Mouse (Mus musculus) hindbrain, embryonic 13.5 days (tissue): ENCODE results near the gene Ehd1. TPM values are rescaled to one million over a fixed set of nuclear protein-coding genes. Genes with fewer than 3 reads are reported as not detected.
A peak's percentile ranks its signal among the peaks of the same experiment; 100 is the strongest.
"Not testable (repeated sequence)": the region's sequence is repeated elsewhere in the genome, so short reads cannot be mapped to it uniquely, and the experiment has no call there.

Experiments
- ATAC-seq: fragments of 200-750 bp; cut with Nextera tagmentation; 2 replicates; pipeline ENCODE4 v1.8.0; 2017; ENCODE audit warnings: moderate TSS enrichment; ENCODE audit not compliant: low FRiP score
- H3K27ac ChIP-seq: fragments of 300-500 bp; sonication (generic); 2 replicates; pipeline ENCODE4 v1.5.1; 2015; ENCODE audit warnings: inconsistent platforms, mild to moderate bottlenecking, moderate library complexity
- H3K27me3 ChIP-seq: fragments of 300-500 bp; sonication (generic); 2 replicates; pipeline ENCODE4 v1.6.1; 2015; ENCODE audit warnings: mild to moderate bottlenecking, inconsistent platforms
- H3K36me3 ChIP-seq: fragments of 300-500 bp; sonication (generic); 2 replicates; pipeline ENCODE4 v1.6.1; 2015; ENCODE audit warnings: mild to moderate bottlenecking, inconsistent platforms
- H3K4me1 ChIP-seq: fragments of 300-500 bp; sonication (generic); replicated peaks from 2 replicates; pipeline ENCODE4 v1.6.1; 2015; ENCODE audit warnings: inconsistent platforms
- H3K4me2 ChIP-seq: fragments of 300-500 bp; sonication (generic); 2 replicates; pipeline ENCODE4 v1.6.1; 2015; ENCODE audit warnings: inconsistent platforms, mild to moderate bottlenecking, moderate library complexity
- H3K4me3 ChIP-seq: fragments of 300-500 bp; sonication (generic); 2 replicates; pipeline ENCODE4 v1.5.1; 2015; ENCODE audit warnings: mild to moderate bottlenecking, inconsistent platforms
- H3K9ac ChIP-seq: fragments of 300-500 bp; sonication (generic); 2 replicates; pipeline ENCODE4 v1.6.1; 2015; ENCODE audit warnings: mild to moderate bottlenecking, inconsistent platforms
- H3K9me3 ChIP-seq: fragments of 300-500 bp; sonication (generic); 2 replicates; pipeline ENCODE4 v1.6.1; 2016; ENCODE audit warnings: inconsistent platforms
- WGBS: fragments of 180-500 bp; shearing (Covaris S2); methylation state at CpG from one replicate; pipeline ENCODE4 v1.1.7; 2015; 5-methylcytosine and 5-hydroxymethylcytosine counted together
- polyA plus RNA-seq: library from polyadenylated mRNA; unstranded; fragments of >200 nt; fragmentation: Nextera tagmentation; extraction: Ambion mirVana; gene quantifications from 2 replicates; pipeline ENCODE4 v1.2.1, GENCODE M21; 2015

Gene Ehd1
- polyA plus RNA-seq, 1 experiment from 2014 or later = 86.8 TPM

DNA sequence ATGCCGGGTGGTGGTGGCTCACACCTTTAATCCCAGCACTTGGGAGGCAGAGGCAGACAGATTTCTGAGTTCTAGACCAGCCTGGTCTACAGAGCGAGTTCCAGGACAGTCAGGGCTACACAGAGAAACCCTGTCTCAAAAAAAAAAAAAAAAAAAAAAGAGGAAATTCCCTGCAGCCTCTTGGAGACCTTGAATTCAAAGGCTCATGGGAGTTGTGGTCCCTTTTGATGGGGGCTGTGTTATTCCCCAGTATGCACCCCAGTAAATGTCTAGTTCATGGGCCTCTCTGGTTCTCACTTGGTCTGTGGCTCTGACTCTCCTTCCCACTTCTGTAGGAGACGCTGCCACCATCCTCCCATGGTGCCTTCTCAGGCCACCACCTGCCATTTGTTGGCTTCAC lies 35.3 kb downstream of the Ehd1 start:
- H3K27ac ChIP-seq, H3K9ac ChIP-seq, H3K4me3 ChIP-seq, H3K9me3 ChIP-seq, H3K4me2 ChIP-seq, ATAC-seq, H3K27me3 ChIP-seq, H3K4me1 ChIP-seq: not testable (repeated sequence)
- WGBS = 94% methylated on average over 3 of the region's 3 CpGs
- H3K36me3 ChIP-seq = peaks cover 46% of the 10 kb centered on the region

DNA sequence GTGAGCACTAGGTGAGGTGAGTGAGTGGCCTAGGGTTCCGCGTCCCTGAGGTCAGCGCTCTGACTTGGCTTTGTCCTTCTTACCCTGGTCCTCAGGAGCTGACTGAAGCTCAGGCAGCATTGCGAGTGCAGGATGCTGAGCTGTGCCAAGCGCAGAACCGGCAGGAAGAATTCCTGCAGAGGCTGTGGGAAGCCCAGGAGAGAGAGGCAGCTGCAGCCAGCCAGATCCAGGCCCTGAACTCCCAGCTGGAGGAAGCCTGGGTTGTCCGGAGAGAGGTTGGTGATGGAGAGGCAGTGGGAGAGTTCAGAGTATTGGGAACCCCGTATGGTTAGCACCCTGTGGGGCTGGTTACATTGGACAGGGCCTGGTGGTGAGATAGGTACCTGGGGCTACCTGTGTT lies 37.3 kb downstream of the Ehd1 start:
- Histone ChIP-seq H3K27me3 (no peaks in the 10 kb centered on the region), H3K4me2 (no peak overlapping the region), H3K27ac (no peak overlapping the region), H3K4me3 (no peak overlapping the region), H3K9ac (no peak overlapping the region), H3K36me3 (peaks cover 66% of the 10 kb centered on the region), H3K4me1 (no peaks in the 10 kb centered on the region), H3K9me3 (no peaks in the 10 kb centered on the region)
- ATAC-seq = no peak
- WGBS = 89% methylated on average over 8 of the region's 8 CpGs

DNA sequence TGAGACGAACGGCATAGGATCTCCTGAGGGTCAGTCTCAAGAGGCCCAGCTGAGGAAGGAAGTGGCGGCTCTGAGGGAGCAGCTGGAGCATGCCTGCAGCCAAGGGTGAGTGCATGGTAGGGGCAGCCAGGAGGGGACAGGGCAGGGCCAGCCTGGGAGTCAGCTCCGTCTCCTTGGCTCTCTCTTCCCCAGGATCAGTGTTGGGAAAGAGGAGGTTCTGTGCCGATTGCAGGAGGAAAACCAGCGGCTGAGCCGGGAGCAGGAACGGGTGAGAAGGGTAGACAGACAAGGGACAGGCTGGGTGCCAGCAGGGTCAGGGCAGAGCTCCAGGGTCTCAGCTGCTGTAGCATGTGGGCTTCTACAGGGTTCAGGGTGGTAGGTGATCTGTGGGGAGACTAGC lies 38.0 kb downstream of the Ehd1 start:
- H3K9ac ChIP-seq = no peak overlapping the region; the same call in 1 of the 2 replicates
- WGBS = 89% methylated on average over 8 of the region's 8 CpGs
- no peak for ATAC-seq
- H3K27ac ChIP-seq = no peak overlapping the region
- no peak overlapping the region for H3K4me2 ChIP-seq
- peaks cover 68% of the 10 kb centered on the region for H3K36me3 ChIP-seq
- H3K4me3 ChIP-seq = no peak overlapping the region
- H3K9me3 ChIP-seq = no peaks in the 10 kb centered on the region
- H3K27me3 ChIP-seq = no peaks in the 10 kb centered on the region
- no peaks in the 10 kb centered on the region for H3K4me1 ChIP-seq

DNA sequence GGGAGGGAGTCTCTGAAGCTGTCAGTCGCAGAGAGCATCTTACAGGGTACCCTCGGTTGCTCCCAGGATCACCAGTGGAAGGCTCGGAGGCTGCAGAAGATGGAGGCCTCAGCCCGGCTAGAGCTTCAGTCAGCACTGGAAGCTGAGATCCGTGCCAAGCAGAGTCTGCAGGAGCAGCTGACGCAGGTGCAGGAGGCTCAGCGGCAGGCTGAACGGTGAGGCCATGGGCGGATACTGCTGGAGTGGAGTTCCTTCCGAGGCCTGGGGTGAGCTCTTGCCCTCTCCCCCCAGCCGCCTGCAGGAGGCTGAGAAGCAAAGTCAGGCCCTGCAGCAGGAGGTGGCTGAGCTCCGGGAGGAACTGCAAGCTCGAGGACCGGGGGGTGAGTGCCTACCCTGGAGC lies 39.0 kb downstream of the Ehd1 start:
- peaks cover 68% of the 10 kb centered on the region for H3K36me3 ChIP-seq
- H3K27ac ChIP-seq = no peak overlapping the region
- H3K4me3 ChIP-seq = no peak overlapping the region
- ATAC-seq = no peak
- peak overlapping the region; percentile 13; the same call in 1 of the 2 replicates for H3K9ac ChIP-seq
- WGBS = 77% methylated on average over 14 of the region's 14 CpGs
- no peaks in the 10 kb centered on the region for H3K27me3 ChIP-seq
- H3K4me2 ChIP-seq = no peak overlapping the region
- H3K4me1 ChIP-seq = no peaks in the 10 kb centered on the region
- no peaks in the 10 kb centered on the region for H3K9me3 ChIP-seq

GRCm38 (mm10) chr19:6318145-6318544 lies 41.6 kb downstream of the Ehd1 start:
- Histone ChIP-seq H3K4me1 (no peaks in the 10 kb centered on the region), H3K36me3 (peaks cover 67% of the 10 kb centered on the region), H3K9me3 (no peaks in the 10 kb centered on the region), H3K9ac (peak overlapping the region; percentile 13; the same call in 1 of the 2 replicates), H3K4me2 (no peak overlapping the region), H3K27me3 (no peaks in the 10 kb centered on the region), H3K4me3 (no peak overlapping the region), H3K27ac (no peak overlapping the region)
- ATAC-seq = no peak
- WGBS = 95% methylated on average over 12 of the region's 12 CpGs

- 92% methylated on average over 8 of the region's 8 CpGs for WGBS
Observed at GRCm38 (mm10) chr19:6321358-6321757, 44.8 kb downstream of the Ehd1 start.

DNA sequence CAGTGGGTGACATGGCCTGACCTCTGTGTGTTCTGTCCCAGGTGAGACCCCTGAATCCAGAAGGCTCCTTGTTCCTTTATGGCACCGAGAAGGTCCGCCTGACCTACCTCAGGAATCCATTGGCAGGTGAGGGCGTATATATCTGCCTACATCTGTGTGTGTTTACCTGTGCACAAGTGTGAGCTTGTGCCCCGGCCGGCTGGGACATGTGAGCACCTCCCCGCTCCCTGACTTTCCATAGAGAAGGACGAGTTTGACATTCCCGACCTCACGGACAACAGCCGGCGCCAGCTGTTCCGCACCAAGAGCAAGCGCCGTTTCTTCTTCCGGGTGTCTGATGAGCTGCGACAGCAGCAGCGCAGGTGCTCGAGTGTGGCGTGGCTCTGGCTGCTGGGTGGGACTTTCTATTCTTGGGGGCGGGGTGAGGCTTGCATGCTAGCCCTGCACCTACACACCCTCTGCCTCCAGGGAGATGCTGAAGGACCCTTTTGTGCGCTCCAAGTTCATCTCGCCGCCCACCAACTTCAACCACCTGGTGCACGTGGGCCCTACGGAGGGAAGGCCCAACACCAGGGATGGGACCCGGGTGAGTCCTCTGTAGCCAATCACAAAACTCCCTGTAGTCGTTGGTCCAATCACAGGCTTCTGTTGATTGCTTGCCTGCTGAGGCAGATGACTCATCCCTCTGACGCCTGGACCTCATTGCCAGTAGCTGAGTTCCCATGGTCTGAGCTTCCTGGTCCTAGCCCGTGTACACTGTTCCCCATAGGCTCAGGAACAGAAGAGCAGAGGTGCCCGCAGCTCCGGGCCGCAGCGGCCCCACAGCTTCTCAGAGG lies 45.5 kb downstream of the Ehd1 start:
- Histone ChIP-seq H3K27ac (no peak overlapping the region), H3K4me2 (no peak overlapping the region), H3K27me3 (no peaks in the 10 kb centered on the region), H3K36me3 (peaks cover 32% of the 10 kb centered on the region), H3K4me3 (no peak overlapping the region), H3K9me3 (no peaks in the 10 kb centered on the region), H3K4me1 (no peaks in the 10 kb centered on the region), H3K9ac (no peak overlapping the region)
- 87% methylated on average over 33 of the region's 33 CpGs for WGBS
- ATAC-seq = no peak

More at GRCm38 (mm10) chr19:6321358-6321757, 44.8 kb downstream of the Ehd1 start:
- Histone ChIP-seq H3K9me3 (no peaks in the 10 kb centered on the region), H3K27me3 (no peaks in the 10 kb centered on the region), H3K4me2 (no peak overlapping the region), H3K27ac (no peak overlapping the region), H3K4me1 (no peaks in the 10 kb centered on the region), H3K9ac (no peak overlapping the region), H3K36me3 (peaks cover 39% of the 10 kb centered on the region), H3K4me3 (no peak overlapping the region)
- no peak for ATAC-seq

DNA sequence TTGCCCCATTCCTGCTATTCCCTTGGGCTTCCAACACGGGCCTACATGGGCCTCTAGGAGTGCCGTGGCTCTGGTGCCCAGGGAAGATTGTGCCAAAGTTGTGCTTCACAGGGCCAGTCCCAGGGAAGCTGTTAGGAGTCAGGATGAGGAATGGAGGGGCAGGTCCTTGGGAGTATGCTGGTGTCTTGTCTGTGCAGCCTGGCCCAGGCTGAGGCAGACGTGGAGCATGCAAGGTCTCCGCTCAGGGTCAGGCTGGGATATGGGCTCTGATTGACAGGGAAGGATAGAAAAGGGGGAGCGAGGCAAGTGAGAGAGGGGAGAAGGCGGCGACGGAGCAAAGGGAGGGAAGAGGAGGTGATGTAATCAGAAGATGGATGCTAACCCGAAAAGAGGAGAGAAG lies 48.2 kb downstream of the Ehd1 start:
- no peaks in the 10 kb centered on the region for H3K27me3 ChIP-seq
- no peak overlapping the region for H3K4me2 ChIP-seq
- H3K4me1 ChIP-seq = no peaks in the 10 kb centered on the region
- WGBS = 81% methylated on average over 9 of the region's 9 CpGs
- ATAC-seq = no peak
- no peak overlapping the region for H3K27ac ChIP-seq
- H3K4me3 ChIP-seq = no peak overlapping the region
- no peaks in the 10 kb centered on the region for H3K9me3 ChIP-seq
- peaks cover 12% of the 10 kb centered on the region for H3K36me3 ChIP-seq
- H3K9ac ChIP-seq = no peak overlapping the region

DNA sequence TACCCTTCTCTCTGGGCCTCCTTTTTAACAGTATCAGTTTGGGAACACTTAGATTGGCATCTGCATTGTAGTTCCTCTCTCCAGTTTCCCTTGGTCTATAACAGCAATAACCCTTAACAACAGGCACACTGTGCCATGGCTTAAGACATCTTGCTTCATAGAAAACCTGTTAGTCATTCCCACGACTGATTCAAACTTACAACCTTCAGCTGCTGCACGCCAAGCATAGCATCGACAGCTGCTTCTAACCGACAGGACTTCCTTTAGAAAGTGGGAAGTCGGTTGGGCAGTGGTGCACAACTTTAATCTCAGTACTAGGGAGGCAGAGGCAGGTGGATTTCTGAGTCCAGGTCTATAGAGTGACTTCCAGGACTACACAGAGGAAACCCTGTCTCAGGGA lies 54.7 kb downstream of the Ehd1 start:
- no peak for ATAC-seq
- Histone ChIP-seq H3K9me3 (no peaks in the 10 kb centered on the region), H3K27ac (no peak overlapping the region), H3K36me3 (no peaks in the 10 kb centered on the region), H3K4me1 (peaks cover 16% of the 10 kb centered on the region), H3K4me2 (no peak overlapping the region), H3K4me3 (no peak overlapping the region), H3K9ac (no peak overlapping the region), H3K27me3 (no peaks in the 10 kb centered on the region)
- WGBS = 66% methylated on average over 5 of the region's 5 CpGs

- 0 out of 2 replicates have a peak overlapping the region, but pooled peaks have one; percentile 19 for H3K9ac ChIP-seq
- H3K36me3 ChIP-seq = peaks cover 3% of the 10 kb centered on the region
- no peak overlapping the region for H3K27ac ChIP-seq
- no peak for ATAC-seq
- H3K9me3 ChIP-seq = no peaks in the 10 kb centered on the region
- H3K4me1 ChIP-seq = peaks cover 23% of the 10 kb centered on the region
- no peaks in the 10 kb centered on the region for H3K27me3 ChIP-seq
- peak overlapping the region; percentile 30 for H3K4me2 ChIP-seq
- WGBS = 22% methylated on average over 13 of the region's 13 CpGs
- no peak overlapping the region; the same call in 1 of the 2 replicates for H3K4me3 ChIP-seq
Observed at GRCm38 (mm10) chr19:6331719-6332516, 55.4 kb downstream of the Ehd1 start.

DNA sequence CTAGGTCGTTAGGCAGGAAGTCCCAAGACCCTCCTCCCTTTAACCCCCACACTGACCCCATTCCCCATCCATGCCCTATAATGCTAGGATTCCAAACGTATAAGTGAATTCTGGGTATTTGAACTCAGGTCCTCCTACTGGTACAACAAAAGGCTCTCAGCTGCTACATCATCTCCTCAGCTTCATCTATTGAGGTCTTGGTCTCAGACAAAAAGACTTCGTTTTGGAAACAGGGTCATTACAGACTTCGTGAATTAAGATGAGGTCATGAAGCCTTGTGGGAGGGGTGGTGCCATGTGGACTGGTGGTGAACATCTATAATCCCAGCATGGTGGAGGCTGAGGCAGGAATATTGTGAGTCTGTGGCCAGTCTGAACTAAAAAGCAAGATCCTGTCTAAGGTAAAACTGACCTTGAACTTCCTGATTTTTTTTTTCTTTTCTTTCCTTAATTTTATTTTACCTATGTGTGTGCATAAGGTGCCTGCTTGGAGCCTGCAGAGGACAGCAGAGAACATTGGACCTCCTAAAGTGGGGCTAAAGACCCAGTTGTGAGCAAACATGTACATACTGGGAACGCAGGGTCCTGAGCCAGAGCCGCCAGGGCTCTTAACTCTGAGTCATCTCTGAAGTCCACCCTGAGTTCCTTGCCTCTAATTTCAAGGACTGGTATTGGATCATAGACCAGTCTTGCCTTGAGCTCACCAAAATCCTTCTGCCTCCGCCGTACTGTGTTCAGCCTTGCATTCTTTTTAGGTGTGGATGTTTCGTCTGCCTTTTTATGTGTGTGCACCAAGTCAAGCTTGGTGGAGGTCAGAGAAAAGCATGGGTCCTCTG lies 57.5 kb downstream of the Ehd1 start:
- ATAC-seq = peak; percentile 3; the same call in 1 of the 2 replicates
- H3K4me1 ChIP-seq = peaks cover 31% of the 10 kb centered on the region
- peak overlapping the region; percentile 97 for H3K4me2 ChIP-seq
- peak overlapping the region; percentile 72 for H3K27ac ChIP-seq
- 71% methylated on average over 9 of the region's 9 CpGs for WGBS
- peaks cover 23% of the 10 kb centered on the region for H3K36me3 ChIP-seq
- H3K27me3 ChIP-seq = 0 out of 2 replicates have a peak, but pooled peaks cover under 1% of the 10 kb centered on the region
- H3K9me3 ChIP-seq = no peaks in the 10 kb centered on the region
- no peak overlapping the region for H3K9ac ChIP-seq
- peak overlapping the region; percentile 90 for H3K4me3 ChIP-seq
